Mouse (Mus musculus) C2C12 (cell line): Measurements from ENCODE around the gene Aqp8.

ENCODE experiments used
- CTCF ChIP-seq: IDR thresholded peaks from one replicate; pipeline ENCODE4 v1.5.1; 2011; ENCODE audit not compliant: control insufficient read depth, insufficient read depth, insufficient read length
- MYOD1 ChIP-seq: IDR thresholded peaks from one replicate; pipeline ENCODE4 v1.6.1; 2011; ENCODE audit warnings: low read depth; ENCODE audit not compliant: control insufficient read depth, insufficient read length

DNA sequence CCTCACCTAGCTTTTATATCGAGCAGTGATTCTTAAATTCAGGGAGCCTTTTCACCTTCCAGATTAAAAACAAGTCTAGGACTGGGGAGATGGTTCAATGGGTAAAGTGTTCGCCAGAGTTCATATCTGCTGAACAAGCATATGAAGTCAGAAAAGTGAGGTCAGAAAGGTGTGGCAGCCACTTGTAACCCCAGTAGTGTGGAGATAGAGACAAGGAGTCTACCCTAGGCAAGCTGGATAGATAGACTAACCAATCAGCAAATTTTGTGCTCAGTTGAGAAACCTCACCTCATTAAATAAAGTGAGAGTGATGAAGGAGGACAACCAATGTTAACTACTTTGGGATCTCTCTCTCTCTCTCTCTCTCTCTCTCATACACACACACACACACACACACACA lies 11.6 kb upstream of the Aqp8 start:
- TF ChIP-seq CTCF = no peak
- no peak for TF ChIP-seq MYOD1
